Mouse (Mus musculus): ENCODE measurements at regions not wholly inside any gene's neighbourhood (a gene's known extent, or its start where the extent isn't known, plus 50 kb on each side); places are given as distances from the start of the nearest gene placed in this dataset.
A peak's percentile ranks its signal among the peaks of the same experiment; 100 is the strongest.

GRCm38 (mm10) chr3:143713183-143713582 is 491.8 kb downstream of the Lmo4 start:
- DNase-seq (ENCODE audit: low read depth, low spot score), result no peak

GRCm38 (mm10) chr3:143710805-143711469 is 494.1 kb downstream of the Lmo4 start:
- no peak for DNase-seq (ENCODE audit: low read depth, low spot score)

DNA sequence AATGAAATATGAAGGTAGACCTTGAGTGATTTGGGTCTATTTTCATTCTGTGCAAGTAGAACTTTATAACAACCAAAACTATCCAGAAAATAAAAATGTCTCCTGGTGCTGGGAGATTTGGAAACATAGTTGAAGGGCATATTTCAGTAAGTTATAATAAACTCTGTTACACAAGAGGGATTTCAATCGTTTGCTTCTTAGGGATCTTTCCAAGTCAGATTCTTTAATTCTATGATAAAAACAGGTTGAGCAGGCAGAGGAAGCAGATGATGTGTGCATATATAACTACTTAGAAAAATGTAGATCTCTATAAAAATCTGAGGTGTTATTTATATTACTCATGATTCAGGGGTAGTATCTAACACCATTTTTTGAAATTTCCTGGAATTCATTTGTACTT is 498.3 kb downstream of the Lmo4 start:
- no peak for DNase-seq (ENCODE audit: low read depth, low spot score)

GRCm38 (mm10) chr3:143694817-143695216 is 510.2 kb downstream of the Lmo4 start:
- DNase-seq (ENCODE audit: low read depth, low spot score), result no peak

DNA sequence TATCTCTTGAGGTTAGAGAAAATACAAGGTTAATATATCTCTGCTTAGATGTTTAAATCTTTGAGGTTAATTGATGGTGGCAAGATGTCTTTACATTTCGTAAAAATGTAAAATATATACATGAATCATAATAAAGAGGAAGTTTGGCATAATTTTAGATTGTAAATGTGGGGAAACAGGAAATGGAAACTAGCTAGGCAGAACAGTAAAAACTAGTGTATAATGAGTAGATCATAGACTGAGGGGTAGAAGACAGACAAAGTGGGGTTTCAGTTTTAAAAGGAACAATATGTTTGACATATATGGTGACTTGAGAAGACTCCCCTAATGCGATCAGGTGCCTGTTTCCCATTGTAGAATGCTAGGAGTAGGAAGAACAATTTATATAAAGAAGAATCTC is 519.3 kb downstream of the Lmo4 start:
- no peak for DNase-seq (ENCODE audit: low read depth, low spot score)

DNA sequence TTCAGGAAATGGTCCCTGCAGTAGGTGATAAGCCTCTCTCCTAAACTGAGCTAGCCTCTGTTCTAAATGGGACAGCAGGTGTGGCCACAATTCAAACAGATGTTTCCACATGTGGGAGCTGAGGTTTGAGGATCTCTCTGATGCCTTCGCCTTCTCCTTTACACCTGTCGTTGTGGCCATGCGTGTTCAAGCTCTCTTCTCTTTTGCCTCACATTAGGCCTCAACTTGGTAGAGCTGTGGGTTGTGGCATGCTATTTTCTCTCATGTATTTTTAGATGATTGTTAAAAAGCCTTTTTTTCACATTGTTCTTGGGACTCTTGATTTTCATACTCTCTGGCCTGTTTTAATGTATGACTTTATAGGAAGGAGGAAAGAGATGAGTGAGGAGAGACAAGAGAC is 526.8 kb downstream of the Lmo4 start:
- DNase-seq (ENCODE audit: low read depth, low spot score), result no peak

GRCm38 (mm10) chr3:143674855-143675254 is 530.2 kb downstream of the Lmo4 start:
- no peak for DNase-seq (ENCODE audit: low read depth, low spot score)

- DNase-seq (ENCODE audit: low read depth, low spot score), result no peak
Observed at GRCm38 (mm10) chr3:143674446-143674845, 530.6 kb downstream of the Lmo4 start.

- DNase-seq (ENCODE audit: low read depth, low spot score), result no peak
Observed at GRCm38 (mm10) chr3:143662041-143662685, 542.9 kb downstream of the Lmo4 start.

GRCm38 (mm10) chr3:143659421-143659978 is 545.5 kb downstream of the Lmo4 start:
- no peak for DNase-seq (ENCODE audit: low read depth, low spot score)

- DNase-seq (ENCODE audit: low read depth, low spot score), result peak; percentile 19
Observed at GRCm38 (mm10) chr3:143647237-143647636, 557.8 kb downstream of the Lmo4 start.

GRCm38 (mm10) chr3:143646836-143647235 is 558.2 kb downstream of the Lmo4 start:
- peak; percentile 52 for DNase-seq (ENCODE audit: low read depth, low spot score)

GRCm38 (mm10) chr3:143633036-143633435 is 572.0 kb downstream of the Lmo4 start:
- DNase-seq (ENCODE audit: low read depth, low spot score), result no peak

GRCm38 (mm10) chr3:143631183-143631582 is 573.8 kb downstream of the Lmo4 start:
- DNase-seq (ENCODE audit: low read depth, low spot score), result no peak

DNA sequence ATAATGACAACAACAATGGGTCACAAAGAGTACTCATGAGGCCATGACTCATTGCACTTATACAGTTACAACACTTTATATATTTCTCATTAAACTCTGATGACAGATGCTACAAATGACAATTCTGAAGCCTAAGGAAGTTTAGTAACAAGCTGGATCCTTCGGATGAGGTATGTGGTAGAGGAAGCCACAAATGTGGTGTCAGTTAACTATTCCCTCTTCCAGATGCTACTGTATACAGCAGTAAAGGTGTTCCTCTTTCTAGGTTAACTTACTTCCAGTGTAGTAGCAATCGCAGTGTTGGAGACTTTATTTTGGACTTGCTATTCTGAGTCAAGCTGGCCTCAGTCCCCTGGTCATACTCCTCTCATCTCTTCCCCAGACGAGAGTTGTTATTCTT is 580.1 kb downstream of the Lmo4 start:
- DNase-seq (ENCODE audit: low read depth, low spot score), result no peak

GRCm38 (mm10) chr3:143622275-143622674 is 582.7 kb downstream of the Lmo4 start:
- DNase-seq (ENCODE audit: low read depth, low spot score), result no peak

DNA sequence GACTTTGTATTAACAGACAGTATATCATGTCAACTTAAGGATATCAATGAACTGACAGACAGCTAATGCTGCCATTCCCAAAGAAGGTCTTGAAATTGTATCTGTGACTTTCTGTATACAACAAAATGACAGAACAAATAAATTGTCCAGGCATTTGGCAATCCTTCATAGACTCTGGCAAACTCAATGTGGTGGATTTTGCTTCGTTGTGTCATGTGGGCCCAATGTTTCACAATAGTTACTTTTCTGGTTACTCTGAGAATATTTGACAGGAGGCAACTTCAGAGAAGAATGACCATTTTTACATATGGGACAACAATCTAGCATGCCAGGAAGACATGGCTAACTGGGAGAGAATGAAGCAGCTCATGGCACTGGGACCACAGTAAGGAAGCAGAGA is 585.9 kb downstream of the Lmo4 start:
- DNase-seq (ENCODE audit: low read depth, low spot score), result no peak

- DNase-seq (ENCODE audit: low read depth, low spot score), result no peak
Observed at GRCm38 (mm10) chr3:143614895-143615294, 590.1 kb downstream of the Lmo4 start.

DNA sequence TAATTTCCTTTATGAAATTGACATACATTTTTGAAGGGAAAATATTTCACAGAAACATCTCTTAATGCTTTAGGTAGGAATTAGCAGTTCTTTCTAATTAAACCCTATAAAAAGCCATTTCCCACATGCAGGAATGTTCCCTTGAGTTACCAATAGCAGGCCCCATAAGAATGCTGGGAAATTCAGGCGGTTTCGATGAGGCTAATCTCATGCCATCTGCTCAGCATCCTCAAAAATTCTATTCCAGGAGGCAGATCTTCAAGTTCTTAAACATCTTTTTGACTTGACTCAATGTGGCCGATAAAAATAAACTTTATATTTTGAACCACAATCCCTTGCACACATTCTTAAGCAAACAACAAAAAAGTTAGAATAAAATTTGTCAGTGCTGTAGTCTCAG is 591.0 kb downstream of the Lmo4 start:
- DNase-seq (ENCODE audit: low read depth, low spot score), result no peak

DNA sequence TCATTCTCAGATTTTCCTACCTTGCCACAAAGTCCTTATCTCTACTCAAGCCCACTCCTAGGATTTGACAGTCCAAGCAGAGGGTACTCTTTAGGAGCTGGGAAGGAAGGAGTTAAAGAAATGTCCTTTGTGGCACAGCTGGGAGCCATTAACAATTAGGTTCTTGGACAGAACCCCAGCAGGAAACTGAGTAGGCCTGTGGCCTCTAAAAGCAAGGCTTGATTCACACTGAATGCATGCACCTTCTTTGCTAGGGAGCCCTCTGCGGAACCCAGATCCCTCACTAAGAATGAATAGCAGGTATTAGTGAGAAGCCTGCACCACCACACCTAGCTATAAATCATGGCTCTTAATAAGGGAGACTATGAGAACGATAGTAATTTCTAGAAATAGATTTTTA is 595.3 kb downstream of the Lmo4 start:
- DNase-seq (ENCODE audit: low read depth, low spot score), result no peak

- DNase-seq (ENCODE audit: low read depth, low spot score), result peak; percentile 60
Observed at GRCm38 (mm10) chr3:143599120-143599519, 605.9 kb downstream of the Lmo4 start.

GRCm38 (mm10) chr3:143596949-143597593 is 607.9 kb downstream of the Lmo4 start:
- DNase-seq (ENCODE audit: low read depth, low spot score), result no peak
